Comparison of ENCODE assay signal across 8 mouse cellular contexts in genomic region chr10:81341333-81341949, GRCm38 (mm10). TPM values are rescaled to one million over a fixed set of nuclear protein-coding genes. Genes with fewer than 3 reads are reported as not detected.
A peak's percentile ranks its signal among the peaks of the same experiment; 100 is the strongest.
DNase-seq lines count a peak whose midpoint lies in the region; ATAC-seq lines count a peak whose summit lies in the region.
"Had no signal": no experiment of that assay in that cellular context is flagged by ENCODE, and none has a peak within 500 bp of the region (broad histone marks: within the 10 kb centered on the region; RNA-seq: fewer than 3 reads in every experiment).

No protein-coding gene starts in this region.

- no peak overlapping the region for H3K27ac ChIP-seq in liver, embryonic 13.5 days

- DNase-seq in left cerebral cortex, postnatal 4 days: peak; percentile 76
- DNase-seq in left cerebral cortex, adult 11 months (ENCODE audit: low spot score): no peak
- peak; percentile 69 for DNase-seq in ES-CJ7 (ENCODE audit: low read depth, low spot score)
- DNase-seq in adrenal gland, postnatal 25 days: peak; percentile 83
- DNase-seq in liver, embryonic 13.5 days: peak; percentile 48
- peak; percentile 68 to 88 for DNase-seq in spleen, postnatal 10 days (ENCODE audit: low spot score in 2 of 2)

- peaks cover 66% of the 10 kb centered on the region for H3K27me3 ChIP-seq in liver, embryonic 13.5 days

- H3K36me3 ChIP-seq in liver, embryonic 13.5 days: no peaks in the 10 kb centered on the region

- WGBS in liver, embryonic 13.5 days (ENCODE audit: insufficient replicate concordance): 30% methylated on average over 16 of the region's 16 CpGs

- H3K4me1 ChIP-seq in liver, embryonic 13.5 days (replicated peaks): peaks cover 45% of the 10 kb centered on the region

- H3K4me3 ChIP-seq in liver, embryonic 13.5 days (replicated peaks): no peak overlapping the region
- H3K4me3 ChIP-seq: megakaryocyte, embryonic 14.5 days had no signal

- H3K9ac ChIP-seq in liver, embryonic 13.5 days: no peak overlapping the region; the same call in 1 of the 2 replicates

- peak; percentile 56; the same call in 1 of the 2 replicates for ATAC-seq in erythroid progenitor cell, adult 5-6 weeks (replicated peaks; ENCODE audit: low FRiP score, poor library complexity, severe bottlenecking)
- no peak for ATAC-seq in liver, embryonic 13.5 days (ENCODE audit: low read depth)

- intact Hi-C loops in left cerebral cortex, postnatal 4 days (cut with DNase I): loop anchor here (10.0 kb wide), 1 partner anchor 147 kb away; no protein-coding TSS in a partner anchor

- no peaks in the 10 kb centered on the region for H3K9me3 ChIP-seq in liver, embryonic 13.5 days (replicated peaks)
- H3K9me3 ChIP-seq: megakaryocyte, embryonic 14.5 days had no signal

- H3K4me2 ChIP-seq in liver, embryonic 13.5 days: no peak overlapping the region

RNA-seq across cellular contexts. Expression of gene Gipc3, which starts 1.6 kb away (rescaled TPM):
- under 1 TPM; 0.12 to 0.28 TPM for total RNA-seq in left cerebral cortex, postnatal 4 days (2021)
- 4.5 and 4.7 TPM in 2 replicates for total RNA-seq in adrenal gland, postnatal 25 days (2021)
- not detected in 2 replicates for total RNA-seq in erythroid progenitor cell, adult 5-6 weeks (2015; ENCODE audit: low replicate concordance)
- not detected in 2 replicates for total RNA-seq in erythroid progenitor cell, adult 5-6 weeks (2017; ENCODE audit: low replicate concordance)
- not detected in 2 replicates for polyA plus RNA-seq in liver, embryonic 13.5 days (2015; fragmentation: Nextera tagmentation; extraction: Ambion mirVana)

RNA-seq across cellular contexts. Expression of gene Hmg20b, which starts 8.8 kb away (rescaled TPM):
- total RNA-seq in left cerebral cortex, postnatal 4 days (2021): 10 to 100 TPM; 23.5 to 26.8 TPM
- 102 and 111 TPM in 2 replicates for total RNA-seq in adrenal gland, postnatal 25 days (2021)
- 49.9 and 58.7 TPM in 2 replicates for total RNA-seq in erythroid progenitor cell, adult 5-6 weeks (2015; ENCODE audit: low replicate concordance)
- total RNA-seq in erythroid progenitor cell, adult 5-6 weeks (2017; ENCODE audit: low replicate concordance): 18.1 and 24.4 TPM in 2 replicates
- polyA plus RNA-seq in liver, embryonic 13.5 days (2015; fragmentation: Nextera tagmentation; extraction: Ambion mirVana): 27.1 and 30.3 TPM in 2 replicates

RNA-seq across cellular contexts. Expression of gene Tbxa2r, which starts 12.9 kb away (rescaled TPM):
- total RNA-seq in left cerebral cortex, postnatal 4 days (2021): 1 to 10 TPM; 1.6 to 2.0 TPM
- total RNA-seq in adrenal gland, postnatal 25 days (2021): 65.7 and 69.5 TPM in 2 replicates
- not detected in 2 replicates for total RNA-seq in erythroid progenitor cell, adult 5-6 weeks (2015; ENCODE audit: low replicate concordance)
- 0.90 TPM in 1 of 2 replicates, not detected in the other for total RNA-seq in erythroid progenitor cell, adult 5-6 weeks (2017; ENCODE audit: low replicate concordance)
- 5.2 and 5.3 TPM in 2 replicates for polyA plus RNA-seq in liver, embryonic 13.5 days (2015; fragmentation: Nextera tagmentation; extraction: Ambion mirVana)

RNA-seq across cellular contexts. Expression of gene Mfsd12, which starts 15.8 kb away (rescaled TPM):
- total RNA-seq in left cerebral cortex, postnatal 4 days (2021): 10 to 100 TPM; 29.6 to 29.7 TPM
- 14.3 and 21.6 TPM in 2 replicates for total RNA-seq in adrenal gland, postnatal 25 days (2021)
- 15.9 and 18.7 TPM in 2 replicates for total RNA-seq in erythroid progenitor cell, adult 5-6 weeks (2015; ENCODE audit: low replicate concordance)
- total RNA-seq in erythroid progenitor cell, adult 5-6 weeks (2017; ENCODE audit: low replicate concordance): 29.7 and 33.0 TPM in 2 replicates
- 12.5 and 13.1 TPM in 2 replicates for polyA plus RNA-seq in liver, embryonic 13.5 days (2015; fragmentation: Nextera tagmentation; extraction: Ambion mirVana)

RNA-seq across cellular contexts. Expression of gene Cactin, which starts 20.5 kb away (rescaled TPM):
- 10 to 100 TPM; 26.5 to 26.9 TPM for total RNA-seq in left cerebral cortex, postnatal 4 days (2021)
- 44.0 and 45.7 TPM in 2 replicates for total RNA-seq in adrenal gland, postnatal 25 days (2021)
- 8.3 and 10.5 TPM in 2 replicates for total RNA-seq in erythroid progenitor cell, adult 5-6 weeks (2015; ENCODE audit: low replicate concordance)
- 24.7 and 47.1 TPM in 2 replicates for total RNA-seq in erythroid progenitor cell, adult 5-6 weeks (2017; ENCODE audit: low replicate concordance)
- polyA plus RNA-seq in liver, embryonic 13.5 days (2015; fragmentation: Nextera tagmentation; extraction: Ambion mirVana): 29.5 and 33.0 TPM in 2 replicates

Comparison
In these comparisons a context has a peak if more than half of its experiments do, and no peak if none do; other contexts are left out.
1. RNA of gene Tbxa2r, which starts 12.9 kb away (total RNA-seq): 65.7 to 69.5 TPM in adrenal gland, postnatal 25 days; 1.6 to 2.0 TPM in left cerebral cortex, postnatal 4 days and 0.90 TPM in erythroid progenitor cell, adult 5-6 weeks; every median in the first group is over 10 times any median in the second.